Mouse (Mus musculus): Measurements from ENCODE around the gene Eif2b1. TPM values are rescaled to one million over a fixed set of nuclear protein-coding genes. Genes with fewer than 3 reads are reported as not detected.

The Eif2b1 gene
- polyA plus RNA-seq, 2 experiments from 2014 or later: 49.2 to 55.6 TPM

GRCm38 (mm10) chr5:124541602-124541973 lies 37.3 kb downstream of the Eif2b1 start:
- ATAC-seq: no peak

- peak; percentile 41 for ATAC-seq
Measured at GRCm38 (mm10) chr5:124540905-124541601, 37.9 kb downstream of the Eif2b1 start.

- peak; percentile 85 for ATAC-seq
Measured at GRCm38 (mm10) chr5:124540383-124540786, 38.5 kb downstream of the Eif2b1 start, which contains the start of gene Tmed2. Gene Tmed2, plus strand, starts transcription at chr5:124540695.

- no peak for ATAC-seq
Measured at GRCm38 (mm10) chr5:124539905-124540304, 39.0 kb downstream of the Eif2b1 start.

GRCm38 (mm10) chr5:124538813-124539792 lies 39.8 kb downstream of the Eif2b1 start:
- ATAC-seq: no peak

GRCm38 (mm10) chr5:124536776-124537175 lies 42.2 kb downstream of the Eif2b1 start:
- ATAC-seq: no peak

GRCm38 (mm10) chr5:124535016-124535415 lies 43.9 kb downstream of the Eif2b1 start:
- no peak for ATAC-seq

- ATAC-seq: no peak
Measured at GRCm38 (mm10) chr5:124532451-124532850, 46.5 kb downstream of the Eif2b1 start.

- no peak for ATAC-seq
Measured at GRCm38 (mm10) chr5:124531583-124531930, 47.4 kb downstream of the Eif2b1 start.

- ATAC-seq: peak; percentile 77
Measured at GRCm38 (mm10) chr5:124530655-124531582, 48.0 kb downstream of the Eif2b1 start, which contains the start of gene Rilpl1. Gene Rilpl1, minus strand, starts transcription at chr5:124531391.

- no peak for ATAC-seq
Measured at GRCm38 (mm10) chr5:124529697-124530096, 49.2 kb downstream of the Eif2b1 start.

- no peak for ATAC-seq
Measured at GRCm38 (mm10) chr5:124529191-124529651, 49.7 kb downstream of the Eif2b1 start.

- ATAC-seq: no peak
Measured at GRCm38 (mm10) chr5:124528791-124529190, 50.1 kb downstream of the Eif2b1 start.

- ATAC-seq: no peak
Measured at GRCm38 (mm10) chr5:124528351-124528750, 50.6 kb downstream of the Eif2b1 start.

GRCm38 (mm10) chr5:124524943-124525342 lies 54.0 kb downstream of the Eif2b1 start:
- no peak for ATAC-seq

GRCm38 (mm10) chr5:124523032-124523431 lies 55.9 kb downstream of the Eif2b1 start:
- ATAC-seq: no peak

- no peak for ATAC-seq
Measured at GRCm38 (mm10) chr5:124521588-124521987, 57.3 kb downstream of the Eif2b1 start.

Other genes starting within 250 kb of the Eif2b1 start
- 10 to 100 TPM; 18.4 to 20.1 TPM for gene Cdk2ap1, start 216.0 kb downstream of the Eif2b1 start, polyA plus RNA-seq (2017; shearing (Covaris generic))
- gene Sbno1, start 153.1 kb downstream of the Eif2b1 start, polyA plus RNA-seq (2017; shearing (Covaris generic)): 100 to 1,000 TPM; 135 to 152 TPM
- gene Kmt5a, start 139.2 kb downstream of the Eif2b1 start, polyA plus RNA-seq (2017; shearing (Covaris generic)): 10 to 100 TPM; 23.4 to 26.8 TPM
- gene Rilpl2, start 100.8 kb downstream of the Eif2b1 start, polyA plus RNA-seq (2017; shearing (Covaris generic)): 10 to 100 TPM; 69.3 to 73.3 TPM
- gene Snrnp35, start 96.0 kb downstream of the Eif2b1 start, polyA plus RNA-seq (2017; shearing (Covaris generic)): 10 to 100 TPM in 1 of 2 experiments, 1 to 10 TPM in 1; 5.0 to 12.3 TPM
- under 1 TPM; 0.69 to 0.86 TPM for gene Rilpl1, start 47.7 kb downstream of the Eif2b1 start, polyA plus RNA-seq (2017; shearing (Covaris generic))
- 10 to 100 TPM; 67.0 to 80.4 TPM for gene Tmed2, start 38.4 kb downstream of the Eif2b1 start, polyA plus RNA-seq (2017; shearing (Covaris generic))
- 10 to 100 TPM; 16.3 to 16.6 TPM for gene Ddx55, start 26.3 kb downstream of the Eif2b1 start, polyA plus RNA-seq (2017; shearing (Covaris generic))
- gene Gtf2h3, start within 50 bp of the Eif2b1 start, polyA plus RNA-seq (2017; shearing (Covaris generic)): 10 to 100 TPM; 52.7 to 61.3 TPM
- 10 to 100 TPM; 25.5 to 32.0 TPM for gene Atp6v0a2, start 49.4 kb upstream of the Eif2b1 start, polyA plus RNA-seq (2017; shearing (Covaris generic))
- not detected for gene Dnah10, start 146.0 kb upstream of the Eif2b1 start, polyA plus RNA-seq (2017; shearing (Covaris generic))